Mouse (Mus musculus) CH12.LX (cell line): ENCODE measurements at regions not wholly inside any gene's neighbourhood (a gene's known extent, or its start where the extent isn't known, plus 50 kb on each side); places are given as distances from the start of the nearest gene placed in this dataset.

Experiments used
- DNase-seq: peaks from one replicate; pipeline ENCODE4 v3.0.0-alpha.2; 2013; ENCODE audit errors: extremely low read depth
- H3K27ac ChIP-seq: 2 replicates; pipeline ENCODE4 v1.5.1; 2012; ENCODE audit warnings: low read depth, mild to moderate bottlenecking, control low read depth, moderate library complexity; ENCODE audit not compliant: insufficient read depth
- H3K27me3 ChIP-seq: replicated peaks from 2 replicates; pipeline ENCODE3; 2012; ENCODE audit warnings: inconsistent platforms
- H3K36me3 ChIP-seq, 2 experiments: replicated peaks in 1 of 2; 2 replicates each; pipeline versions ENCODE3 to v1.6.1; 2012; ENCODE audit warnings: inconsistent platforms in 1 of 2, low read length in 1 of 2, mild to moderate bottlenecking in 1 of 2, mixed read lengths in 1 of 2, moderate library complexity in 1 of 2; ENCODE audit not compliant: control insufficient read depth in 1 of 2, insufficient read depth in 1 of 2
- H3K4me1 ChIP-seq, 2 experiments: 2 replicates each; pipeline ENCODE4 v1.6.1; 2012; ENCODE audit warnings: inconsistent platforms in 1 of 2, moderate library complexity in 1 of 2; ENCODE audit not compliant: insufficient read depth in 2 of 2, control insufficient read depth in 1 of 2
- H3K4me2 ChIP-seq: 2 replicates; pipeline ENCODE4 v1.6.1; 2012; ENCODE audit warnings: low read depth, mild to moderate bottlenecking, control low read depth; ENCODE audit not compliant: poor library complexity, insufficient read depth, severe bottlenecking
- H3K4me3 ChIP-seq, 3 experiments: fragments of 150-350 bp in 1 of 3; sonication (generic) in 1 of 3; replicated peaks in 1 of 3; 2 replicates each; pipeline versions ENCODE3 to v1.5.1; 2011 to 2012; ENCODE audit warnings: low read depth in 2 of 3, low read length in 2 of 3, mild to moderate bottlenecking in 2 of 3, moderate library complexity in 2 of 3, control low read depth in 1 of 3, improper control_type of control experiment in 1 of 3, inconsistent platforms in 1 of 3, mixed read lengths in 1 of 3; ENCODE audit not compliant: poor library complexity in 1 of 3
- H3K79me2 ChIP-seq: replicated peaks from 2 replicates; pipeline ENCODE4 v1.6.1; 2012; ENCODE audit warnings: mild to moderate bottlenecking, moderate library complexity; ENCODE audit not compliant: control insufficient read depth, poor library complexity, insufficient read depth, severe bottlenecking; ENCODE audit errors: extremely low read depth
- H3K9ac ChIP-seq: 2 replicates; pipeline ENCODE4 v1.6.1; 2012; ENCODE audit warnings: low read depth, mild to moderate bottlenecking, control low read depth, moderate library complexity; ENCODE audit not compliant: insufficient read depth
- H3K9me3 ChIP-seq: replicated peaks from 2 replicates; pipeline ENCODE3; 2012; ENCODE audit warnings: low read length, inconsistent platforms, mixed read lengths
- CTCF ChIP-seq, 2 experiments: IDR thresholded peaks in 1 of 2; conservative IDR thresholded peaks in 1 of 2; 2 replicates each; pipeline ENCODE4 v1.5.1; 2011 to 2012; ENCODE audit warnings: low read depth in 2 of 2, low read length in 2 of 2, improper control_type of control experiment in 1 of 2, inconsistent platforms in 1 of 2, mild to moderate bottlenecking in 1 of 2, moderate library complexity in 1 of 2
- IRF4 ChIP-seq: IDR thresholded peaks from 2 replicates; pipeline ENCODE4 v1.6.1; 2014; ENCODE audit warnings: low read depth, mild to moderate bottlenecking, inconsistent platforms, low read length, improper control_type of control experiment
- ZNF384 ChIP-seq: IDR thresholded peaks from 2 replicates; pipeline ENCODE4 v1.6.1; 2012; ENCODE audit warnings: low read depth, low read length, improper control_type of control experiment, inconsistent platforms
- dilution Hi-C: fragments of 300-500 bp; cut with MboI; formaldehyde crosslinking; loops from 2 replicates; pipeline ENCODE4 v1.14.3; 2020; ENCODE audit warnings: low sequenced_read_pairs; ENCODE audit not compliant: extremely low pct_unique_long_range_greater_than_20kb, extremely low pct_ligation_motif_present
- in situ Hi-C: fragments of 300-500 bp; cut with MboI; formaldehyde crosslinking; loops from 3 replicates; pipeline ENCODE4 v1.14.3; 2019; ENCODE audit warnings: low sequenced_read_pairs, low pct_ligation_motif_present, low pct_unique_long_range_greater_than_20kb, mixed read lengths

DNA sequence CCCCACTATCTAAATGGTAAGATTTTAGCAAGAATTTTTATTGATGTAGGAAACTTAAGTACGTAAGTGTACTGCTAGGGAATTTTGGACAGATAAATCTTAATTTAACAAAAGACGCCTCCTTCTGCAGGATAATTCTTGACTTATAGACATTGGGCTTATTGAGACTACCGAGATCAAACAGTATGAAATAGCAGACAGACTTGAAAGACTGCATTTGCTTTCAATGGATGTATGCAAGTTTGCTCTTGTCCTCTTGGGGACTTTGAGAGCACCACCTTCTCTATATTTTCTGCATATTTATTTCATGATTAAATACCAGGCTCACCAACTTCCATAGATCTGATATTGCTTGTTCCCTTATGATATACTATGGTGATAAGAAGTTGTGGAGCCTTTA, 92.8 kb upstream of the 1700056E22Rik start:
- Histone ChIP-seq H3K9ac (no peak overlapping the region), H3K4me3 (no peak overlapping the region), H3K27me3 (no peaks in the 10 kb centered on the region), H3K27ac (no peak overlapping the region), H3K79me2 (no peaks in the 10 kb centered on the region), H3K4me2 (no peak overlapping the region), H3K36me3 (no peaks in the 10 kb centered on the region), H3K4me1 (peaks cover 0 to 3% of the 10 kb centered on the region in 2 experiments; a peak in 2 of 4 replicates), H3K9me3 (peaks cover 4% of the 10 kb centered on the region)
- in situ Hi-C loops = no loop called here
- DNase-seq = no peak
- dilution Hi-C loops = no loop called here
- TF ChIP-seq IRF4 (no peak), ZNF384 (no peak), CTCF (conservative IDR thresholded peaks at IDR 0.05 in 1 of 2, IDR thresholded peaks at IDR 0.05 in 1 of 2; ENCODE audit: low read depth in 2 of 2, low read length in 2 of 2) (no peak)
